11 mouse cellular contexts compared by ENCODE assay signal in genomic region chr19:24241799-24242546, GRCm38 (mm10). TPM values are rescaled to one million over a fixed set of nuclear protein-coding genes. Genes with fewer than 3 reads are reported as not detected.
A peak's percentile ranks its signal among the peaks of the same experiment; 100 is the strongest.
DNase-seq lines count a peak whose midpoint lies in the region; ATAC-seq and TF ChIP-seq lines count a peak whose summit lies in the region.
"Had no signal": no experiment of that assay in that cellular context is flagged by ENCODE, and none has a peak within 500 bp of the region (broad histone marks: within the 10 kb centered on the region; RNA-seq: fewer than 3 reads in every experiment).

No protein-coding gene starts in this region.

- no peak overlapping the region for H3K9ac ChIP-seq in hindbrain, embryonic 11.5 days (ENCODE audit: low read depth, low read length)
- H3K9ac ChIP-seq in hindbrain, embryonic 12.5 days: no peak overlapping the region
- no peak overlapping the region for H3K9ac ChIP-seq in forebrain, embryonic 16.5 days (replicated peaks; ENCODE audit: low read depth, low read length)

- peak; percentile 42 for DNase-seq in hindbrain, embryonic 11.5 days (ENCODE audit: low spot score)
- peak; percentile 25 for DNase-seq in NIH3T3 (ENCODE audit: low read depth)
- peak; percentile 51 for DNase-seq in limb, embryonic 10.5 days (ENCODE audit: low spot score)
- DNase-seq in left cerebral cortex, adult 8-10 months (ENCODE audit: low spot score in 2 of 2): no peak
- DNase-seq in frontal cortex, postnatal 36 days (ENCODE audit: low spot score in 2 of 2): no peak
- DNase-seq: lung, adult 18-20 months had no signal

- H3K4me1 ChIP-seq in hindbrain, embryonic 11.5 days (replicated peaks; ENCODE audit: control insufficient read depth, insufficient read depth, low read length): 0 out of 2 replicates have a peak, but pooled peaks cover 4% of the 10 kb centered on the region
- H3K4me1 ChIP-seq in hindbrain, embryonic 12.5 days: peaks cover 8% of the 10 kb centered on the region
- H3K4me1 ChIP-seq in E14TG2a.4 (replicated peaks; ENCODE audit: low read depth, low read length): peaks cover 33% of the 10 kb centered on the region
- H3K4me1 ChIP-seq in limb, embryonic 10.5 days: peaks cover 12% of the 10 kb centered on the region
- H3K4me1 ChIP-seq in forebrain, embryonic 16.5 days (replicated peaks; ENCODE audit: control insufficient read depth, insufficient read depth, low read length): no peaks in the 10 kb centered on the region

- no peak overlapping the region for H3K4me3 ChIP-seq in hindbrain, embryonic 11.5 days (ENCODE audit: low read depth, low read length)
- H3K4me3 ChIP-seq in hindbrain, embryonic 12.5 days: no peak overlapping the region
- H3K4me3 ChIP-seq in E14TG2a.4 (replicated peaks; ENCODE audit: low read length): peak overlapping the region; percentile 46
- no peak overlapping the region for H3K4me3 ChIP-seq in limb, embryonic 10.5 days
- H3K4me3 ChIP-seq in forebrain, embryonic 16.5 days (replicated peaks; ENCODE audit: low read length): no peak overlapping the region
- H3K4me3 ChIP-seq: left cerebral cortex, adult 2 months had no signal

- H3K4me2 ChIP-seq in hindbrain, embryonic 11.5 days (replicated peaks; ENCODE audit: low read depth, low read length): no peak overlapping the region
- no peak overlapping the region; the same call in 1 of the 2 replicates for H3K4me2 ChIP-seq in hindbrain, embryonic 12.5 days (replicated peaks)
- H3K4me2 ChIP-seq in forebrain, embryonic 16.5 days (ENCODE audit: low read length): no peak overlapping the region
- H3K4me2 ChIP-seq: midbrain, embryonic 11.5 days had no signal

- ATAC-seq in hindbrain, embryonic 11.5 days (ENCODE audit: low FRiP score): peak; percentile 22; the same call in 1 of the 2 replicates
- no peak for ATAC-seq in hindbrain, embryonic 12.5 days (ENCODE audit: low FRiP score)
- no peak for ATAC-seq in forebrain, embryonic 16.5 days

- H3K36me3 ChIP-seq in hindbrain, embryonic 11.5 days (ENCODE audit: control insufficient read depth, insufficient read depth, low read length): no peaks in the 10 kb centered on the region
- no peaks in the 10 kb centered on the region for H3K36me3 ChIP-seq in hindbrain, embryonic 12.5 days
- H3K36me3 ChIP-seq in E14TG2a.4 (ENCODE audit: insufficient read depth, low read length): no peaks in the 10 kb centered on the region
- H3K36me3 ChIP-seq in limb, embryonic 10.5 days: no peaks in the 10 kb centered on the region
- H3K36me3 ChIP-seq in forebrain, embryonic 16.5 days (ENCODE audit: control insufficient read depth, insufficient read depth): no peaks in the 10 kb centered on the region

- H3K27me3 ChIP-seq in hindbrain, embryonic 11.5 days (ENCODE audit: control insufficient read depth, insufficient read depth, low read length): no peaks in the 10 kb centered on the region
- no peaks in the 10 kb centered on the region for H3K27me3 ChIP-seq in hindbrain, embryonic 12.5 days
- H3K27me3 ChIP-seq in E14TG2a.4 (ENCODE audit: insufficient read depth, low read length): no peaks in the 10 kb centered on the region
- H3K27me3 ChIP-seq in limb, embryonic 10.5 days (ENCODE audit: low read depth, poor library complexity, severe bottlenecking): no peaks in the 10 kb centered on the region
- no peaks in the 10 kb centered on the region for H3K27me3 ChIP-seq in forebrain, embryonic 16.5 days (replicated peaks; ENCODE audit: control insufficient read depth, insufficient read depth, low read length)

- H3K9me3 ChIP-seq in hindbrain, embryonic 11.5 days (ENCODE audit: control insufficient read depth, low read length): no peaks in the 10 kb centered on the region
- no peaks in the 10 kb centered on the region for H3K9me3 ChIP-seq in hindbrain, embryonic 12.5 days (replicated peaks)
- no peaks in the 10 kb centered on the region for H3K9me3 ChIP-seq in E14TG2a.4 (ENCODE audit: low read length)
- no peaks in the 10 kb centered on the region for H3K9me3 ChIP-seq in limb, embryonic 10.5 days (replicated peaks)
- H3K9me3 ChIP-seq in forebrain, embryonic 16.5 days (ENCODE audit: control insufficient read depth, low read length): no peaks in the 10 kb centered on the region

- TF ChIP-seq CTCF in E14TG2a.4 (conservative IDR thresholded peaks at IDR 0.05; ENCODE audit: low read length): no peak

- peak overlapping the region; percentile 27; the same call in 1 of the 2 replicates for H3K27ac ChIP-seq in hindbrain, embryonic 11.5 days (ENCODE audit: low read depth, low read length)
- no peak overlapping the region for H3K27ac ChIP-seq in hindbrain, embryonic 12.5 days
- H3K27ac ChIP-seq in limb, embryonic 10.5 days: peak overlapping the region; percentile 63
- no peak overlapping the region for H3K27ac ChIP-seq in forebrain, embryonic 16.5 days (ENCODE audit: low read length)
- H3K27ac ChIP-seq: left cerebral cortex, adult 2 months had no signal

- 27% methylated on average over 14 of the region's 14 CpGs for WGBS in hindbrain, embryonic 11.5 days
- 18% methylated on average over 14 of the region's 14 CpGs for WGBS in hindbrain, embryonic 12.5 days
- WGBS in limb, embryonic 10.5 days: 22% methylated on average over 14 of the region's 14 CpGs
- WGBS in forebrain, embryonic 16.5 days: 40% methylated on average over 14 of the region's 14 CpGs

RNA-seq across cellular contexts. Expression of gene Tjp2, which starts 17.1 kb away (rescaled TPM):
- polyA plus RNA-seq in hindbrain, embryonic 11.5 days (2014; fragmentation: Nextera tagmentation; extraction: Ambion mirVana): 18.1 and 19.1 TPM in 2 replicates
- polyA plus RNA-seq in hindbrain, embryonic 12.5 days (2016; fragmentation: Nextera tagmentation; extraction: Ambion mirVana): 26.7 and 28.7 TPM in 2 replicates
- polyA plus RNA-seq in limb, embryonic 10.5 days (2016; fragmentation: Nextera tagmentation; extraction: Ambion mirVana): 35.2 and 36.4 TPM in 2 replicates
- total RNA-seq in left cerebral cortex, adult 8-10 months (2022): 10 to 100 TPM; 22.2 to 25.1 (median 23.3) TPM
- polyA plus RNA-seq in forebrain, embryonic 16.5 days (2015; fragmentation: Nextera tagmentation; extraction: Ambion mirVana): 11.3 and 15.0 TPM in 2 replicates

RNA-seq across cellular contexts. Expression of gene Fxn, which starts 38.4 kb away (rescaled TPM):
- polyA plus RNA-seq in hindbrain, embryonic 11.5 days (2014; fragmentation: Nextera tagmentation; extraction: Ambion mirVana): 49.0 and 49.3 TPM in 2 replicates
- 36.3 and 44.6 TPM in 2 replicates for polyA plus RNA-seq in hindbrain, embryonic 12.5 days (2016; fragmentation: Nextera tagmentation; extraction: Ambion mirVana)
- polyA plus RNA-seq in limb, embryonic 10.5 days (2016; fragmentation: Nextera tagmentation; extraction: Ambion mirVana): 62.7 and 67.1 TPM in 2 replicates
- 1 to 10 TPM; 6.2 to 9.0 (median 7.8) TPM for total RNA-seq in left cerebral cortex, adult 8-10 months (2022)
- polyA plus RNA-seq in forebrain, embryonic 16.5 days (2015; fragmentation: Nextera tagmentation; extraction: Ambion mirVana): 40.1 and 40.3 TPM in 2 replicates

Comparison
In these comparisons a context has a peak if more than half of its experiments do, and no peak if none do; other contexts are left out.
1. H3K27ac ChIP-seq: peak in hindbrain, embryonic 11.5 days (single experiment) and limb, embryonic 10.5 days (single experiment); none in hindbrain, embryonic 12.5 days (single experiment) and forebrain, embryonic 16.5 days (single experiment).
2. DNase-seq: peak in hindbrain, embryonic 11.5 days (single experiment), NIH3T3 (single experiment) and limb, embryonic 10.5 days (single experiment); none in left cerebral cortex, adult 8-10 months (0 of 2) and frontal cortex, postnatal 36 days (0 of 2).